Mouse (Mus musculus) cortical plate, adult 2 months (tissue): ENCODE measurements around the gene A630076J17Rik.

Experiments used
- CTCF ChIP-seq: fragments of 200-500 bp; IDR thresholded peaks from 2 replicates; pipeline ENCODE4 v1.5.1; 2011; ENCODE audit warnings: mild to moderate bottlenecking, control low read depth, low read length; ENCODE audit not compliant: insufficient read depth; ENCODE audit errors: extremely low read depth
- POLR2A ChIP-seq: fragments of 200-500 bp; IDR thresholded peaks from 2 replicates; pipeline ENCODE4 v1.6.1; 2011; ENCODE audit warnings: mild to moderate bottlenecking, low read length, control low read depth; ENCODE audit not compliant: insufficient read depth; ENCODE audit errors: extremely low read depth

- TF ChIP-seq CTCF (no peak), POLR2A (no peak)
These were observed 15.8 kb upstream of the A630076J17Rik start for GRCm38 (mm10) chr3:107214606-107215005.
